Mouse (Mus musculus) cerebellum, adult 2 months (tissue): ENCODE results near the gene Zkscan6. TPM values are rescaled to one million over a fixed set of nuclear protein-coding genes. Genes with fewer than 3 reads are reported as not detected.

Source experiments
- DNase-seq, 2 experiments: peaks; one replicate each; pipeline ENCODE4 v3.0.0; 2021
- H3K27ac ChIP-seq: fragments of 200-500 bp; 2 replicates; pipeline ENCODE4 v1.5.1; 2012; ENCODE audit warnings: low read length, control low read depth, inconsistent platforms; ENCODE audit not compliant: insufficient read depth
- H3K27me3 ChIP-seq: fragments of 200-500 bp; 2 replicates; pipeline ENCODE4 v1.6.1; 2012; ENCODE audit warnings: inconsistent platforms, mild to moderate bottlenecking, low read length, moderate library complexity; ENCODE audit not compliant: control insufficient read depth, insufficient read depth
- H3K4me1 ChIP-seq: fragments of 200-500 bp; 2 replicates; pipeline ENCODE4 v1.6.1; 2011; ENCODE audit warnings: low read length; ENCODE audit not compliant: control insufficient read depth, insufficient read depth
- H3K4me3 ChIP-seq: fragments of 200-500 bp; replicated peaks from 2 replicates; pipeline ENCODE3; 2011; ENCODE audit warnings: mild to moderate bottlenecking, low read depth, low read length, control low read depth; ENCODE audit not compliant: insufficient read depth
- CTCF ChIP-seq: fragments of 200-500 bp; IDR thresholded peaks from 2 replicates; pipeline ENCODE4 v1.5.1; 2011; ENCODE audit warnings: low read depth, mild to moderate bottlenecking, control low read depth, low read length, moderate library complexity, borderline replicate concordance; ENCODE audit not compliant: insufficient read depth
- POLR2A ChIP-seq: fragments of 200-500 bp; IDR thresholded peaks from 2 replicates; pipeline ENCODE4 v1.6.1; 2011; ENCODE audit warnings: low read length, control low read depth, borderline replicate concordance; ENCODE audit not compliant: insufficient read depth
- WGBS: fragments of 180-500 bp; shearing (Covaris S2); methylation state at CpG from one replicate; pipeline ENCODE4 v1.1.7; 2018; 5-methylcytosine and 5-hydroxymethylcytosine counted together
- polyA plus RNA-seq: library from polyadenylated mRNA; depleted of rRNA; stranded (reverse); fragments of >200 nt; gene quantifications from 2 replicates; pipeline ENCODE4 v1.2.3, GENCODE M21; 2012

Gene Zkscan6
- polyA plus RNA-seq, 1 experiment: 9.5 TPM

DNA sequence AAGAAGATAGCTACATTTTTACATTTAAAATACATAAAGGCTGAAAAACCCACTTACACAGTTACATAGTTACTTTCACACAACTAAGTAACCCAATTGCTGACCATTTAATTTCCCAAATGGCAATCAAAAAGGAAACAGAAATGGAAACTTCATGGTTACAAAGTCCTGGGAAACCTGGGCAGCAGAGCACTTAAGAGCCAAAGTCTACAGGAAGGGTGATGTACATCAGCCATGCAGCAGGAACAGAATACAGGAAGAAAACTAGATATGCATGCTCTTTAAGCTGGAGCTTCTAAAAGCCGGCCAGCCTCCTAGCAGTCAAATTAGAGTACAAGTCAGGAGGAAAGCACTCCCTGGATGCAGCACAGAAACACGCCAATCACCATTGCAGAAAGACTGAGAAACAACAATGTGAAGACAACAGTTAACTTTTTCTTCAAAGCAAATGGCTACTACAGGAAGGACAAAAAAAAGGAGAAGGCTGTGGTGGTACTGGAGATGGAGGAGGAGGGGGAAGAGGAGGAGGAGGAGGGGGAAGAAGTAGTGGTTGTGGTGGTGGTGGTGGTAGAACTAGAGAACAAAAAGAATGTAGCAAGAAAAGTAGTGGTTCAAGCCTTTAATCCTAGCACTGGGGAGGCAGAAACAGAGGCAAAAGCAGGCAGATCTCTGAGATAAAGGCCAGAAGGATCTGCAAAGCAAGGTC is 29.9 kb upstream of the Zkscan6 start:
- TF ChIP-seq CTCF (no peak), POLR2A (no peak)
- no peak for DNase-seq
- H3K27ac ChIP-seq: no peak overlapping the region
- 58% methylated on average over 2 of the region's 2 CpGs for WGBS
- H3K4me1 ChIP-seq: peaks cover 26% of the 10 kb centered on the region
- no peaks in the 10 kb centered on the region for H3K27me3 ChIP-seq
- H3K4me3 ChIP-seq: no peak overlapping the region

GRCm38 (mm10) chr11:65777810-65778209 is 29.2 kb upstream of the Zkscan6 start:
- H3K27me3 ChIP-seq: no peaks in the 10 kb centered on the region
- WGBS: 78% methylated on average over 5 of the region's 5 CpGs
- no peak overlapping the region for H3K4me3 ChIP-seq
- no peak for TF ChIP-seq POLR2A
- TF ChIP-seq CTCF: no peak
- peaks cover 26% of the 10 kb centered on the region for H3K4me1 ChIP-seq
- no peak for DNase-seq
- H3K27ac ChIP-seq: no peak overlapping the region

- Histone ChIP-seq H3K27me3 (no peaks in the 10 kb centered on the region), H3K4me3 (no peak overlapping the region), H3K27ac (no peak overlapping the region), H3K4me1 (peaks cover 20% of the 10 kb centered on the region)
- peak in 1 of 2 experiments; percentile 22 for DNase-seq
- TF ChIP-seq CTCF (no peak), POLR2A (no peak)
- WGBS: 29% methylated on average over 1 of the region's 1 CpGs
Observed at GRCm38 (mm10) chr11:65779066-65779465, 27.9 kb upstream of the Zkscan6 start.

GRCm38 (mm10) chr11:65779578-65779977 is 27.4 kb upstream of the Zkscan6 start:
- WGBS: 96% methylated on average over 1 of the region's 1 CpGs
- no peak overlapping the region for H3K27ac ChIP-seq
- TF ChIP-seq POLR2A (no peak), CTCF (no peak)
- H3K27me3 ChIP-seq: no peaks in the 10 kb centered on the region
- H3K4me1 ChIP-seq: peaks cover 20% of the 10 kb centered on the region
- no peak for DNase-seq
- no peak overlapping the region for H3K4me3 ChIP-seq

GRCm38 (mm10) chr11:65781596-65781995 is 25.4 kb upstream of the Zkscan6 start:
- WGBS: 87% methylated on average over 3 of the region's 3 CpGs
- H3K4me1 ChIP-seq: peaks cover 18% of the 10 kb centered on the region
- TF ChIP-seq POLR2A: no peak
- no peak for TF ChIP-seq CTCF

DNA sequence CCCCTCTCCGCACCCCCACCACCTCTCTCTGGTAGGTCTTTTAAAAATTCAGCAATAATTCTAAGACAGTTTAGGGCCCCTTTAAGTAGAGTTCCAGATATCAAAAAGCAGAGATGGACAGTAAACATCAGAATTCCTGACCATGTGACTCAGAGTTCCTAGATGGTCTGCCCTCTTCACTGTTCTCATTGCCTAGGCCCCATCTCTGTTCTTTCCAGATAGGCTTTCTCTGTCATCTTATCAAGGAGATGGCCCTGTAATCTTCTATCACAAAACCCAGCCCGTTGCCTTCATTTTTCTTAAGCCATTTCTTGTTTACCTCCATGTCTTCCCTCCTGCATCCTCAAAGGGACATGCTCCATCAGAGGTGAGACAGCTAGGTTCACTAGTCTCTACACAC is 20.8 kb upstream of the Zkscan6 start:
- DNase-seq: no peak
- Histone ChIP-seq H3K4me1 (peaks cover 4% of the 10 kb centered on the region), H3K27ac (no peak overlapping the region), H3K27me3 (no peaks in the 10 kb centered on the region), H3K4me3 (no peak overlapping the region)
- TF ChIP-seq CTCF (no peak), POLR2A (no peak)
- WGBS: 79% methylated on average over 2 of the region's 2 CpGs

More at GRCm38 (mm10) chr11:65781596-65781995, 25.4 kb upstream of the Zkscan6 start:
- no peak for DNase-seq
- H3K27ac ChIP-seq: no peak overlapping the region
- H3K4me3 ChIP-seq: no peak overlapping the region
- H3K27me3 ChIP-seq: no peaks in the 10 kb centered on the region

DNA sequence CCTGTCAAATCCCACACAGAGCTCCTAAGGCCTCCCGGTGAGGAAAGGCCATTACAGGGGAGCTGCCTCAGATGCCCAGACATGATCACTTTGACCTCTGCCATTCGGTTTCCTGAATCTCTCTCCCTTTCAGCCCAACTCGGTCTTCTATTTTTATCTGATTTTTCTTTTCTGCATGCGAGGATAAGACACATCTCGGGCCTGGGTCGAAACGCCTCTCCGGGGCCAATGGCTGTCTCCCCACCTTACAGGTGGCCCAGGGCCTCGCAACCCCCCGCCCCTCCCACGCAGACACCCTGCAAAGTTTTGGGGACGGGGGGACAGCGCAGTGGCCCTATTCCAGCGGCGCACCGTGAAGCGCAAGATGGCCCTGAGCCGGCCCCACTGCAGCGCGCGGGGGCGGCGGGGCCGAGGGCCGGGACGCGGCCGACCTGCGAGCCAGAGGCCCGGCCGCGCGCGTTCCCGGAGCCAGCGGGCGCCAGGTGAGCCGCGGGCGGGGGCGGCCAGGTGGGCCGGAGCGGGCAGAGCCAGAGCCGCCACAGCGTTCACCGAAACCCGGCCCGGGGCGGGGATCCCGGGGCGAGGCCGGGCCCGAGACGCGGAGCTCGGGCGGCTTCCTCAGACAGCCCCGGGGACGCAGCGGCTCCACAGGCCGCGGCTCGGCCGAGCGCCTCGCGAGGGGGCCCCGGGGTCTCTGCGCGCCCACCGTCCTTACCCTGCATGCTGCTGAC is 19.4 kb upstream of the Zkscan6 start:
- DNase-seq: peak in 1 of 2 experiments; percentile 71
- peak overlapping the region; percentile 49 for H3K27ac ChIP-seq
- H3K4me3 ChIP-seq: peak overlapping the region; percentile 92
- WGBS: under 1% methylated on average over 71 of the region's 71 CpGs
- no peak for TF ChIP-seq POLR2A
- no peak for TF ChIP-seq CTCF
- no peaks in the 10 kb centered on the region; the same call in none of the 2 replicates for H3K4me1 ChIP-seq
- H3K27me3 ChIP-seq: no peaks in the 10 kb centered on the region

DNA sequence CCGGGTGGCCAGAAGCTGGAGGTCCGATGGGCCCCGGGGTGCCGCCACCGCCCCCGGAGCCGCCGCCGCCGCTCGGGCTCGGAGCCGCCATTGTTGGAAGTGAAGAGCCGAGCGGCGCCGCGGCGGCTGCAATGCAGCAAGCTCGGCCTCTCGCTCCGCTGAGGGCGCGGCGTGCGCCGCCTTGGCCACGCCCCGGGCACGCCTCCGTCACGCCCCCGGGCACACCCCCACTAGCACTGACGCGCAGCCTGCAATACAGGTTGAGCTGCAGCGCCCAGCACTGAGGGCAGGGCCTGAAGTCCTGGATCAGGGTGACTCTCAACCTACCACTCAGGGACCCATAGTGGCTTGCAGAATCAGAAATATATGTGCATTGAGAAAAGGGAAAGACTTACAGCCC is 18.8 kb upstream of the Zkscan6 start, which contains the start of gene Map2k4:
TSS of gene Map2k4 (minus strand) at position 144 of the 400 bp plus-strand sequence.
- under 1% methylated on average over 36 of the region's 36 CpGs for WGBS
- Histone ChIP-seq H3K4me3 (peak within 1 kb of the TSS; percentile 92), H3K27me3 (no peaks in the 10 kb centered on the region), H3K27ac (peak within 1 kb of the TSS; percentile 49), H3K4me1 (no peaks in the 10 kb centered on the region; the same call in none of the 2 replicates)
- TF ChIP-seq CTCF: no peak
- peak; percentile 78; the same call in 1 of the 2 replicates for TF ChIP-seq POLR2A
- DNase-seq: peak; percentile 94
